Mouse (Mus musculus): ENCODE data around the gene S100a9.

S100a9 gene

DNA sequence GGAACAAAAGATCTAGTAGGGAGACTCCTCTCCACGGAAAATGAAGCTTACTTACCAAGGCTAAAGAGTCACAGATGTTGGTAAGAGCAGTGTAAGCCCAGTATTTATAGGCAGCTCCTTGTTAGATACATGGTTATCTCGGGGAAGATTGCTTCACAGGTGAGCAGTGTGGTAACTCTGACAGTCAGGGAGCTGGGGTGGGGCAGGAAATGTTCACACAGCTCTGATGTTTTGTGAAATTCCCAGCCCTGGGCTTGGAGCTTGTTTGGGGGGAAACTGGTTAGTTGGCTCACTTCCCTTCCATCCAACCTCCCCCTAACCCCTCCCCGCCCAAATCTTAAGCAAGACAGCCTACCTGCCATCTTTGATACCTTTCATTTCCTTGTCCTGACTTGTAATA is at the start of gene S100a9:
S100a9 (minus strand) TSS at position 109 of the 400 bp plus-strand sequence.
- no peak for DNase-seq

DNA sequence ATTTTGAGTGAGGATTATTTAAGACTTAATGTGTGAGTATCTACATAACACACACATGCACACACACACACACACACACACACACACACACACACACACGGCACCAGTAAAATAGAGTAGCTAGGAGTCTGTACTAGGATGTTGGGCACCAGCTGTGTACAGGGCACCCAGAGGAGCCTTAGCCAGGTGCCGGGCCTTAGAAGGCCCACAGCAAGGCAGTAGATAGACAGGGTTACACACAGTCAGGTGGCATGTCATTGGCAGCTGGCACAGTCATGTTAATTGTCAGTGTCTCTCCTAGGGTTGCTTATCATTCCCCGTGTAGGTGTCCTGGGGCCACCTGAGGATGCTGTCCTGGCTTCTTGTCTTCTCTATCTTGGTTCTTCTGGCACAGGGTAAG is 31.1 kb upstream of the S100a9 start, which contains the start of gene Pglyrp4:
Pglyrp4 (plus strand) TSS at position 301 of the 400 bp plus-strand sequence.
- DNase-seq: no peak

DNA sequence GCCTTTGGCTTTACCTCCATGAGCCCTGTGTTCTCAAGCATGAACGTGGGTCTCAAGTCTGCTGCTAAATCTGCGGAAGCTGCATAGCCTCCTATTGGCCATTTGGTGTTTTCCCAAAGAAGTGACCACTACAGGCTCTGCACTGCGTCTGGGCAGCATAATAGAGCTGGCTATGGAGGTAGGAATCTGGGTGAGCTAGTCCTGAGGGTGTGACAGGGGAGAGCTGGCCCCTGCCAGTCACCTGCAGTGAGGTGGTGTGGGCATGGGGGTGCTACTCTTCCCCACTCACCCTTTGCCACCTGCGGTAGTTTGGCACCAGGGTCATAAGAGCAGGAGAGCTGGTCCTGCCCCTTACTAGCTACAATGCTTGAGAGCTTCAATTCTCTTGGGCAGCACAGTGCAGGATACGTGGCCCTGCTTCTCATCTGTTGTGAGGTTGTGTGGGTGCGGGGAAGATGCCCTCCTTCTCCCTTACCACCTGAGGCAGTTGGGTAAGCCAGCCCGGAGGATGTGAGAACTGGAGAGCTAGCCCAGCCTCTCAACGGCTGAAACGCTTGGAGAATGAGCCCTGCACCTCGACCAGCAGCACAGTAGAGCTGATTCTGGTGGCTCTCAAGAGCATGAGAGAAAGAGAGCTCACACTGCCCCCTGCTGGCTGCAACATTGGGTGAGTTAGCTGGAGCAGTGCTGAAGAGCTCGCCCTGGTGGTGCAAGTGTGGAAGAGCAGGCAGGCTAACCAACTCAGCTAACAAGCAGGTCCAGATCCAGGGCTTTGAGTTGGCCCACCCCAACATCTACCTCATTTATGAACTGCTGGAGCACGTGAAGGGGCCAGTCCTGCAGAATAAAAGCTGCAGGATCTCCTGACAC is 14.3 kb upstream of the S100a9 start:
- DNase-seq: peak; percentile 95 to 96

DNA sequence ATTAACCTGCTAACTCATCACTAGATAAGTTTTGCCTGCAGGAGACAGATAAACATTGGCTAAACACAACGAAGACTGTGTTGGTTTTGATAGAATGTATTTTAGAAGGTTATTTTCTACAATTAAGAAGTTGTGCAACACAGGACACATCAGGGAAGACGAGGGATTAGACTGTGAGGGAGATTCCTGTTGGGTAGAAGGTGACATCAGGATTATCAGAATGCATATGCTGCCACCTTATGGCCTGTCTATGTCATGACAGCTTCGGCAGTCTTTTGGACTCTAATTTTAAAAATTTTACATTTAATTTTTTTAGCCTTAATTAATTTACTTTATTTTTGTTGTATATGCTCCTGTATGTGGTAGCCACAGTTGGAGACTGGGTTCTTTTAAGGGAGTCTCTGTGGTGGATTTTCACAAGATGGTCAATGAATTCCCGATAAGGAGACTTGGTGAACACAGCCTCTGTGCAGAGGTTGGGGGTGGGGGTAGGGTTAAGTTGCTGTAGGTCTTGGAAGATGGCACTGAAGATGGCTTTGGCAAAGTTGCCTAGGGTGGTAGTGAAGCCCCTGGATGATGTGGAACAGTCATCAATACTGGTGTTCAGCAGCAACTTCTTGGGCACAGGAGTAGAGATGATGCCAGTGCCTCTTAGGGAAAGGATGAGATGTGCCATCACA is 13.1 kb upstream of the S100a9 start:
- DNase-seq: peak; percentile 39 to 45

DNA sequence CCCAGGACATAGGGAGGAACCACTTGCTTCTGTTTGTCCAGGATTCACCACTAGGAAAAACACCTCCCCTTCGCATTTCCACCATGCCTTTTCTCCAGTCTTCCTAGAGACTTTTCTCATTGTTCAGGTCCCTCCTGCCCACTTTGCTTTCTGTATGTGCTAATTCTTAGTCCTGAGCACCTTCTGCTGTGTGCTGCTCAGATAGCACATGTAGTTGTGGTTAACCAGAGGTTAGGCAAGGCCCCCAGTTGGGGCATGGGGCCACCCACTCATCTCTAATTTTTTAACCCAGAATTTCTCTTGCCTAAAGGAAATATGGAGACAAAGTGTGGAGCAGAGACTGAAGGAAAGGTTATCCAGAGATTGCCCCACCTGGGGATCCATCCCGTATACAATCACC is 6.7 kb upstream of the S100a9 start:
- no peak for DNase-seq

DNA sequence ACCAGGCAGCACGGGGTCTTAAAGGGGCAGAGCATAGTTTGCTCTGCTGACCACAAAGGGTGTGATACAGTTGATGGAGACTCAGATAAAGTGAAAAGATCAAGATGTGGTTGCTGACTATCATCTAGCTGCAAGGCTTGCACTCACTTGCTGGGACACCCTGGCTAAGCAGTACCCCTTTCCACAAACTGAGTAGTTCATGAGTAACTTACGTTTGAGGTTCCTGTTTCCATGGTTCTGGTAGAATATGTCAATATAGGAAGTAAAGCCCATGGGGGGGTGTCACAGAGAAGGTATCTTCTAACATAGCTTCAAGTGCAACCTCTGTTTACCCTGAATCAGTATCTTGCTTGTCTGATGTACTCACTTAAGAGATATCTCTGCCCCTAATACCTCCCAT is 2.0 kb downstream of the S100a9 start:
- no peak for DNase-seq

DNA sequence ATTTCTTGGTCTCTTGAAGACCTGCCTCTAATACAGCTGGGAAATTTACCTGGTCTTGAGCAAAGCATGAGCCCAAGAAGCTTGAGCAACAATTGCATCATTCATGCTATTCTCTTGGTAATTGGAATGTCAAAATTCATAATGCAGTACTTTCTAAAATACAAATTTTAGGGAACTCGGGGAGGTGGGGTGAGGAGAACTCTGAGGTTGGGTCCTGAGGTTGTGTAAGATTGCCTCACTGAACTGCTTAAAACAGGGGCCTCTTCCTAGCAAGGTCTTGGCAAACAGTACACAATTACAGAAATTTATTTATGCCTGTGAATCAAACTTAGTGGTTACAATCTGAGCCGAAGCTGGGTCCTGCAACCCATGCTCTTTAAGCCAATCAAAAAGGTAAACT is 8.7 kb downstream of the S100a9 start:
- no peak for DNase-seq

DNA sequence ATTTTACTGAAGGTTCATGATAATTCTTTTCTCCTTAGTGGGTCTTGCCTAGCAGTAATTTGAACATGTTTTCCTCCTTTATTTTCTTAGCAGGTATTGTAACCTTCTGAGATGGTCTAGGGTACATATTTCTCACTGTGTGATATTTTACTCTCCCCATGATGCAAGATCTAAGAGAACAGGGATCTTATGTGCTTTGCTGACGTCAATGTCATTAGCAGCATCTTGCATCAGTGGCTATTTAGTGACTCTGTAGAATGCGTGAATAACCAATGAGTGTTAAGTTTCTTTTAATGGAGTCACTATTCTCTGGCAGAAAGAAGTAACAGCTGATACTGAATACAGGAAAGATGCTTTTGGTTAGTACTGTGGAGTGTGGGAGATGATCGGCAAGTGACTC is 11.6 kb downstream of the S100a9 start:
- no peak for DNase-seq

DNA sequence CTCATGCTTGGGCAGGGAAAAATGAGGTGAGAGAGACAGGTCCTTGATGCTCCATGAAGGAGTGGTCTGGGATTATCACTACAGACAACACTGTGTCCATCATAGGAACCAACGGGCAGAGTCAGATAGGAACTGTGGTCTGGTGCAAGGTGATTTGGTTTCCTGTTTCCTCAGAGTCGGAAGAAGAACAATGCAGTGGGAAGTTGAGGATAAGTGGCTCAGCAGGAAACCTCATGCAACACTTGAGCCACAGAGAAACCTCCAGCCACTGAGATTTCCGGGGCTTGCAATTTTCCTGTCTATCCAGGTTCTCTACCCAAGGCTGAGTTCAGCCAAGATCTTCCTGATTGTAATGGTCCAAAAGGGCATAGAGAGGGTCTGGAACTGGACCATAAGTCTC is 16.9 kb downstream of the S100a9 start:
- no peak for DNase-seq

DNA sequence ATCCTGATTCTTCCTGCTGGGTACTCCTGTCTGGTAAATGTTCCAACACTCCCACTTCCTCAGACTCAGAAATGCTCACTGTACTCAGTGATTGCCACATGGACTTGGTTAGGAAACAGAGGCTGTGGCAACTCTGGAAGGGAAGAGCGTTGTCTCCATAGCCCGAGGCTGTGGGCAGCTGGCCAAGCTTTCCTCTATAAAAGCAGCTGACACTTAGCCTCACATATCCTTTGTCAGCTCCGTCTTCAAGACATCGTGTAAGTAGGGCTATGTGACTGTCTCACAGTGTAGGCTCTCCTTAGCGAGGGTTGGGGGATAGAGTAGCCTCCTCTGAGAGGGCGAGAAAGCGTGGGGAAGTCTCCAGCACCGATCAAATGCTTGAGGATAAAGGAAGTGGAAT is 26.7 kb downstream of the S100a9 start, which contains the start of gene S100a8:
S100a8 (plus strand) TSS at position 133 of the 400 bp plus-strand sequence.
- DNase-seq: peak; percentile 18 to 24

DNA sequence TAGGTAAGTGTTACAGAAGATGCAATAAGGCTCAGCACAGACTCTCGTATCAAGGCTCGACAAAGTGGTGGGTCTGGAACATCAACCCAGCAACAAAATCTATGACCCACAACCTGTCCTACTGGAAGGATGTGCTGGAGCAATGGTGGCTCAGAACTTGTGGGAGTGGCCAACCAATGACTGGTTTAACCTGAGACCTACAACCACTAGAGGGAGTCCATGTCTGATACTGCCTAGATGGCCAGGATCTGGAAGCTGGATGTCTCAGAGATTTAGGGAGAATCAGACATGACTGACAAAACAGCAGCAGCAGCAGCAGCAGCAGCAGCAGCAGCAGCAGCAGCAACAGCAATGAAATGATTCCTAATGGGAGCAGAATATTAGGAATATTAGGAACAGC is 31.3 kb downstream of the S100a9 start:
- peak in 1 of 2 experiments; percentile 9 for DNase-seq

DNA sequence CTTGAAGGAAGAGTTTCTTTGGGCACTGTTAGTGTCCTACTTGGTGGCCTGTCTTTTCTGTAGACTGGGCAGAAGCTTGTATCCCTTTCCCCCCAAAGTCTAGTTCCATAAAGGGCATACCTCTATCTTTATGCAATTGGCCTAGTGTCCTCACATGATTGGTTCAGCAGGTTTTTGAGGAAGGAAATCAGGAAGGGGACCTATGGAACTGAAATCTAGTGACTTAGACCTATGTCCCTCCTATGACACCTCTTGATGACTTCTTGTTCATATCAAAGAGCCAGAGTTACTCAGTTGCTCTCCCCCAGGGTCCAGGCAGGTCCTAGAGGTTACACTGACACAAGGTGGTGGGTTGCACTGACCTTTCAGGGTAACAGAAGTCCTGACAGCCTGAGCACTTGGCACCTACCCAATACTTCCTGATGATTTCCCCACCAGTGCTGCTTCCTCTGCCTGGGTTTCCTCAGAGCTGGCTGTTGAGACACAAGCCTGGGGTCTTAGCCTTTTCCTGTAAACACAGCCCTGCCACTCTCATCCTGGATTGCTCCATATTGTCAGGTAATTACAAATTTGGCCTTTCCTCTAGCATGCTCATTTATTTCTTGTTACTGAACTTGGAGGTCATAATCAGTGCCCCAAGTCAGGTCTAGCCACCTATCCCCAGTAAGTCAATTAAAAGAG is 36.0 kb downstream of the S100a9 start:
- DNase-seq: no peak

DNA sequence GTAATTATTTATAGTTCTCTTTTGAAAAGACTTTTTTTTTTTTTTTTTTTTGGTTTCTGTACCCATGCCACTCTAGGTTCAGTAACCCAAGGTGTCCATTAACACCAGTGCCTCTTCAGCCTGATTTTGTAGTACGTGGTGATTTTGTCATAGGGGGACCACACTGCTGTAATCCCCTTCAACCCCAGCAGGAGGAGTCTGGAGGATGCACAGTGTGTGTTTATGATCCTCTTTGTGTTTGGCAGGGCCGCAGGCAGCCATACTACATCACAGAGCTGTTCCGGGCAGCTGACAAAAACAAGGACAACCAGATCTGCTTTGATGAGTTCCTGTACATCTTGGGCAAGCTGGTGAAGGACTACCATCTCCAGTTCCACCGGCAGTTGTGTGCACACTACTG is 38.1 kb downstream of the S100a9 start:
- peak; percentile 15 to 27 for DNase-seq

DNA sequence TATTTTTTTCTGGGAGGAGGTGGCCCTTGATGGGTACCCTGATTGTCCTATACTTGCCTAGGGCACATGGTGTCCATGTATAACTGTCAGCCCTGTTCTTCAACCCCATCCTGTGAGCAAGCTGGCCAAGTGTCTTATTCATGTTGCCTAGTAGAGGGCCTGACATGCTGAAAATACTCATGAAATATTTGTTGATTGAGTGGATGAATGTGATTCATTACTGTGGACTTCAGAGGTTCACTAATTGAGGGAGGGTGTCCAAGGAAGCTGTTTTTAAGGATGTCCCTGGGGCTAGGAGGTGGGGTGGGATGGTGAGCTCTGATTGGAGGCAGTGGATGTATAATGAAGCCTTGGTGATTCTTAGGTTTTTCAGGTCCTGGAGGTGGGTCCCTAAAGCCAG is 41.8 kb downstream of the S100a9 start, which contains the start of gene S100a7a:
S100a7a (plus strand) TSS at position 301 of the 400 bp plus-strand sequence.
- DNase-seq: no peak

DNA sequence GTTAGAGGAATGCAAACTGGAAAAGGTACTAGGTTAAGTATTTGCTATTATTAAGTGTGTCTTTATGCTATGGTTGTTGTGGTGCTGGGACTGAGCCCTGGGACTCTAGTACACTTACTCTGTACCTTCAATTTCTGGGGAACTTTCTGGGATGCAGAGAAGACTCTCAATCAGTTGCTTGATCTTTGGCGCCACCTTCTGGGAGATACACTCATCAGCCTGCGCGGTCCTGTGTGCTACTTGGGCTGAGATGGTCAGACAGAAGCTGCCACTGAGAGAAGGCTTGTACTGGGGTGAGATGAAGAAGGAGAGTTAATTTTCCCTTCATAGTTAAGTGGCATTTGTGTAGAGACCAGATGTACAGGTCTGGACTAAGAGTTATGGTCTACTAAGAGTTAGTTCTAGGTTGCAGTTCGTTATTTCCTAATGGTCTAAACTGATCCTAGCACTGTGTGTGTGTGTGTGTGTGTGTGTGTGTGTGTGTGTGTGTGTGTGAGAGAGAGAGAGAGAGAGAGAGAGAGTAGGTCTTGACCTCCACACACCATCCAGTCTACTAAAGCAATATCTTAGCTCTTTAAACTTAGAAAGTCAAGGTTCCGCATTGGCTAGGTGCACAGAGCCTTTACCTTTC is 42.5 kb downstream of the S100a9 start:
- DNase-seq: peak; percentile 83 to 85

DNA sequence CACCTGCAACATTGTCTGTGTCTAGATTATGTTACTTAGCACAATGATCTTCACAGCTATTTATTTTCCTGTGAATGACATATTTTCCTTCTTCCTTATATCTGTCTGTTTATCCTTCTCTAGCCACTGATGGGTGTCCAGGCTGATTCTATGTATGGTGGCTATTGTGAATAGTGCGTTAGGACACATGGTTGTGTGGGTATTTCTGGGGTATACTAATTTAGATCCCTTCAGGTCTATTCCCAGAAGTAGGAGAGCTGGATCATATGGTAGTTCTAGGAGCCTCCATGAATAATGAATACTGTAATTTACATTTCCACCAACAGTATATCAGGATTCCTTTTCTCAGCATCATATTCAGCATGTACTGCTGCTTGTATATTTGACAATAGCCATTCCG is 45.7 kb downstream of the S100a9 start:
- no peak for DNase-seq

DNA sequence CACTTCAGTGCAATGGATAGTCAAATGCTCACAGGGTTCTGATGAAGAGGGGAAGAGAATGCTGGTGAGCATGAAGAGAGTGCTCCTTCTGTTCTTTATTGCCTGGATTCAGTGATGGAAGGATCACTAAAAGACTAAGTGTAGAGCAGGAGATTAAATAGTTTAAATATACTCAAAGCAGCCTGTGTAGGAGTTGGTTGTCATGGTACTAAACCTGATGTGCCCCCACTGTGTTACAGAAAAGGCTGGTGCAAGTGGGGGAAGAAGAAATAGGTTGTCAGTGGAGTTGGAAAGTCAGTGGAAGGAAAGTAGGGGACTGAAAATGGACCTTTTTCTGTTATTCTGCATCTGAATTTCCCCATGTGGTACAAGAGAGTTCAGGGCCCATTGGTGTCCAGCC is 46.5 kb downstream of the S100a9 start:
- no peak for DNase-seq

DNA sequence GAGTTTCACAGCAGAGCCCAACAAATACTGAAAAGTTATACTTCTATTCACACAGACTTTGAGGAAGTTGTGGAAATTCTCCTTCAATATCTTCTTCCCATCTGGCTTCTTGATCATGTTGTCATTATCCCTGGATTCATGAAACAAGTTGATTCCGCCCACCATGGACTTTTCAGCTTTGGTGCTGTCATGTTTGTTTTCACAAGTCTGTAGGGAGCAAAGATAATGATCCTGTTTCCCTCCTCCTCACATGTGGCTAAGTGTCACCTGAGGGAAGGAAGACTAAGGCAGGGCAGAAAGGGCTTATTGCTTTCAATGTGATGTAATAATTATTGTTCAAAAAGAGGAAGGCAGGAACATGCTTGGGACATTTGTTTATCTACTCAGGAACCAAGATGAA is 48.2 kb downstream of the S100a9 start:
- no peak for DNase-seq

DNA sequence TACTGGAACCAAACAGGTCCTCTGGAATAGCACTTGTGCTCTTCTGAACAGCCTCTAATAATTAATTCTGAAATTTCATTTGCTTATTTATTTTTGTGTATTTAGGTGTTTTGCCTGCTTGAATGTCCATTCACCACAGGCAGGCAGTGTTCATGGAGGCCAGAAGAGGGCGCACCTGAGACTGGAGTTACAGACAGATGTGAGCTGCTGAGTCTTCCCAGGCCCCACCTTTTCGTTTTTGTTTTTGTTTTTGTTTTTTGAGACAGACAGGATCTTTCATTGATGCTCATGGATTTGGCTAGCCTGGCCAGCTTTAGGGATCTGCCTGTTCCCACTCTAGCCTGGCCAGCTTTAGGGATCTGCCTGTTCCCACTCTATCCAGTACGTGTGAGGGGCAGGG is 51.3 kb downstream of the S100a9 start:
- DNase-seq: peak; percentile 74 to 77

Data from kidney, postnatal 4 days (tissue).